Mouse (Mus musculus) heart, embryonic 11.5 days (tissue): ENCODE measurements at regions not wholly inside any gene's neighbourhood (a gene's known extent, or its start where the extent isn't known, plus 50 kb on each side); places are given as distances from the start of the nearest gene placed in this dataset.

ENCODE experiments used
- ATAC-seq: fragments of 200-750 bp; cut with Nextera tagmentation; replicated peaks from 2 replicates; pipeline ENCODE4 v1.8.0; 2017; ENCODE audit warnings: moderate library complexity; ENCODE audit not compliant: insufficient number of reproducible peaks, low FRiP score, low TSS enrichment
- H3K27ac ChIP-seq: fragments of 300-500 bp; sonication (generic); 2 replicates; pipeline ENCODE4 v1.5.1; 2014; ENCODE audit warnings: mild to moderate bottlenecking, low read depth, low read length
- H3K27me3 ChIP-seq: fragments of 300-500 bp; sonication (generic); 2 replicates; pipeline ENCODE4 v1.6.1; 2014; ENCODE audit warnings: mild to moderate bottlenecking, low read length, mixed read lengths; ENCODE audit not compliant: control insufficient read depth, insufficient read depth
- H3K36me3 ChIP-seq: fragments of 300-500 bp; sonication (generic); 2 replicates; pipeline ENCODE4 v1.6.1; 2014; ENCODE audit warnings: mild to moderate bottlenecking, low read length, moderate library complexity, mixed read lengths; ENCODE audit not compliant: control insufficient read depth, insufficient read depth
- H3K4me1 ChIP-seq: fragments of 300-500 bp; sonication (generic); 2 replicates; pipeline ENCODE4 v1.6.1; 2014; ENCODE audit warnings: low read length; ENCODE audit not compliant: control insufficient read depth, insufficient read depth
- H3K4me2 ChIP-seq: fragments of 300-500 bp; sonication (generic); 2 replicates; pipeline ENCODE4 v1.6.1; 2014; ENCODE audit warnings: mild to moderate bottlenecking, moderate library complexity
- H3K4me3 ChIP-seq: fragments of 300-500 bp; sonication (generic); 2 replicates; pipeline ENCODE4 v1.5.1; 2014; ENCODE audit warnings: low read depth, low read length
- H3K9ac ChIP-seq: fragments of 300-500 bp; sonication (generic); 2 replicates; pipeline ENCODE4 v1.6.1; 2014; ENCODE audit warnings: mild to moderate bottlenecking, low read depth, low read length, moderate library complexity
- H3K9me3 ChIP-seq: fragments of 300-500 bp; sonication (generic); replicated peaks from 2 replicates; pipeline ENCODE4 v1.6.1; 2016; ENCODE audit warnings: low read length; ENCODE audit not compliant: control insufficient read depth
- WGBS: fragments of 180-500 bp; shearing (Covaris S2); extraction: QIAGEN DNeasy Blood & Tissue Kit; methylation state at CpG from one replicate; pipeline ENCODE4 v1.1.7; 2014; ENCODE audit not compliant: insufficient replicate concordance; 5-methylcytosine and 5-hydroxymethylcytosine counted together

DNA sequence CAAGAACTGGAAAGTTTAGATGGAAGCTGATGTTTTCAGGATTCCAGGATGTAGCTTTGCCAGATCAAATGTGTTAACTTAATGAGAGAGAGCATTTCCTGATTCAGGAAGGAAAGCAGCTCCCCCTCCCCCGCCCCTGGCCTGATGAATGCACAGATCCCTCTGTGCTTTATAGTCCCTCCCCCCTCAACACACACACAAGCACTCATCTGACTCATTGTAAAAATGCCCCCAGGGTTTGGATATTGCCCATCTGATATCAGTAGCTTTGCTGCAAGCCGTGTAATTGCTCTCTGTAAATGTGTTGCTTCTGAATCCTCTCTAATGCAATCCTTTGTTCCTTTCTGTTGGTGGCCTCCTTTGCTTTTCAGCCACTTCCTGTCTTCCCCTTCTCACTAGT is 221.5 kb upstream of the Cxxc4 start:
- no peaks in the 10 kb centered on the region for H3K36me3 ChIP-seq
- H3K27ac ChIP-seq: no peak overlapping the region
- no peaks in the 10 kb centered on the region for H3K4me1 ChIP-seq
- H3K27me3 ChIP-seq: no peaks in the 10 kb centered on the region
- no peaks in the 10 kb centered on the region for H3K9me3 ChIP-seq
- no peak overlapping the region for H3K4me3 ChIP-seq
- 49% methylated on average over 2 of the region's 2 CpGs for WGBS
- H3K4me2 ChIP-seq: no peak overlapping the region
- H3K9ac ChIP-seq: no peak overlapping the region
- ATAC-seq: no peak

GRCm38 (mm10) chr3:134015412-134015811 is 220.9 kb upstream of the Cxxc4 start:
- no peaks in the 10 kb centered on the region for H3K36me3 ChIP-seq
- WGBS: 83% methylated on average over 3 of the region's 3 CpGs
- no peak overlapping the region for H3K9ac ChIP-seq
- H3K27me3 ChIP-seq: no peaks in the 10 kb centered on the region
- H3K9me3 ChIP-seq: no peaks in the 10 kb centered on the region
- no peak overlapping the region for H3K27ac ChIP-seq
- H3K4me2 ChIP-seq: no peak overlapping the region
- no peak; the same call in 1 of the 2 replicates for ATAC-seq
- H3K4me1 ChIP-seq: no peaks in the 10 kb centered on the region
- no peak overlapping the region for H3K4me3 ChIP-seq

- H3K4me3 ChIP-seq: no peak overlapping the region
- H3K27ac ChIP-seq: no peak overlapping the region
- H3K4me2 ChIP-seq: no peak overlapping the region
- 71% methylated on average over 5 of the region's 5 CpGs for WGBS
- no peak for ATAC-seq
- H3K4me1 ChIP-seq: no peaks in the 10 kb centered on the region
- no peaks in the 10 kb centered on the region for H3K27me3 ChIP-seq
- H3K9ac ChIP-seq: no peak overlapping the region
- H3K9me3 ChIP-seq: no peaks in the 10 kb centered on the region
- H3K36me3 ChIP-seq: no peaks in the 10 kb centered on the region
Observed at GRCm38 (mm10) chr3:134033862-134034261, 202.4 kb upstream of the Cxxc4 start.

DNA sequence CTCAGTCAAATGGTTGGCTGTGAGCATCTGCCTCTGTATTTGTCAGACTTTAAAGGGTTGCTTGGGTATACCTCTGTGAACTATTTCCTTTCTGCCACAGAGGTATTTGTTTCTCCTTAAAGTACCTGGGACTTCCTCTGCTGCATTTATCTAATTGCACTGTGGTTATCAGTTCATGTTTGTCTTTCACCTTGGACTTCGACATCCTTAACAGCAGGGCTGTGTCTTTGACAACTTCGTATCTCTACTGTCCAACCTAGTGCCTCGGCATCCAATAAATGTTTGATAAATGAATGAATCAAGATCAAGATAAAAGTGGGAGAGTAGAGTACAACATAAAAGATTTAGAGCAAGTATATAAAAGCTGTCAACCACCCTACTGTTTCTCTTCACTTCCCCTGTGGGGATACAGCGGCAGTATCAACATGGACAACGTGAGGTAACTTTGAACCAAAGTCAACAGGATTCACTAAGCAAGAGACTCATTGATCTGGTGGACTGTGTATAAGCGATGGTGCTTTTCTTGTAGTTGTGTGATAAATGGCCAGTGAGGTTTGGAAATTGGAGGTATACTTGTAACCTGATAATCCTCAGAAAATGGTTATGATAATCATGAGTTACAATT is 199.9 kb upstream of the Cxxc4 start:
- ATAC-seq: no peak
- no peaks in the 10 kb centered on the region for H3K36me3 ChIP-seq
- H3K4me3 ChIP-seq: no peak overlapping the region
- no peak overlapping the region for H3K27ac ChIP-seq
- H3K27me3 ChIP-seq: no peaks in the 10 kb centered on the region
- 82% methylated on average over 6 of the region's 6 CpGs for WGBS
- no peaks in the 10 kb centered on the region for H3K4me1 ChIP-seq
- no peak overlapping the region for H3K9ac ChIP-seq
- no peaks in the 10 kb centered on the region for H3K9me3 ChIP-seq
- no peak overlapping the region for H3K4me2 ChIP-seq

- H3K27me3 ChIP-seq: no peaks in the 10 kb centered on the region
- H3K27ac ChIP-seq: no peak overlapping the region
- no peak overlapping the region for H3K9ac ChIP-seq
- no peak for ATAC-seq
- no peaks in the 10 kb centered on the region for H3K4me1 ChIP-seq
- no peaks in the 10 kb centered on the region for H3K9me3 ChIP-seq
- H3K4me3 ChIP-seq: no peak overlapping the region
- H3K36me3 ChIP-seq: no peaks in the 10 kb centered on the region
- no peak overlapping the region for H3K4me2 ChIP-seq
Observed at GRCm38 (mm10) chr3:134050649-134051048, 185.6 kb upstream of the Cxxc4 start.

- Histone ChIP-seq H3K4me2 (no peak overlapping the region), H3K27me3 (no peaks in the 10 kb centered on the region), H3K4me3 (no peak overlapping the region), H3K9ac (no peak overlapping the region), H3K4me1 (no peaks in the 10 kb centered on the region), H3K9me3 (no peaks in the 10 kb centered on the region), H3K27ac (no peak overlapping the region), H3K36me3 (no peaks in the 10 kb centered on the region)
- ATAC-seq: no peak
- WGBS: 77% methylated on average over 1 of the region's 1 CpGs
Observed at GRCm38 (mm10) chr3:134082461-134082860, 153.8 kb upstream of the Cxxc4 start.

DNA sequence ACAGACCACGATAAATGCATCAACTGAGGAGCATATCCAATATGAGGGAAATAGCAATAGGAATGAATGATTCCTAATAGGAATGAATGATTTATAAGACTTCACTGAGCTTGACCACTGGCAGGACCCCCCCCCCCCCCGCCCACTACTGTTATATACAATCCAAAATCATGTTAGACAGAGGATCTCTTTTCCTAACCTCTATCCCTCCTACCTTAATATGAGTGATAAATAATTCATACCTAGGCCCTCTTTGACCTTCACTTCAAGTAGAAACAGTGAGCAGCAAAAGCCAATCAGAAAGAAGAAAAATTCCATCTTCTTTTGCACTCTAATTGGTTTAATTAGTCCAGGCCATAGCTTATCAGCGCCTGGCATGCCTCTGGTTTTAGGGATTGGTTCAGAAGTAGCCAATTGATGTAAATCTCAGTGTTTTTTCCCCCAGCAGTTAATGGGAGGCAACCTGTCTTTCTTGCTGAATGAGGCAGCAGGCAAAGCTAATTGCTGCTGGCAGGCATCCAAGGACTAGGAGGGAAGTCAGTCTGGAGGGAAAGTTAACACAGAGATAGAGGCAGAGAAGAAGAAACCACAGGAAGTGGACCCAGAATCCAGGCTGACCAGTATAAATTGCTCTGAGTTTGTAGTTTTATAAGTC is 136.7 kb upstream of the Cxxc4 start:
- no peaks in the 10 kb centered on the region for H3K36me3 ChIP-seq
- no peak for ATAC-seq
- peaks cover 7% of the 10 kb centered on the region for H3K4me1 ChIP-seq
- H3K9me3 ChIP-seq: no peaks in the 10 kb centered on the region
- H3K27me3 ChIP-seq: no peaks in the 10 kb centered on the region
- WGBS: 70% methylated on average over 3 of the region's 3 CpGs
- H3K9ac ChIP-seq: no peak overlapping the region
- H3K4me3 ChIP-seq: no peak overlapping the region
- no peak overlapping the region for H3K4me2 ChIP-seq
- no peak overlapping the region for H3K27ac ChIP-seq

DNA sequence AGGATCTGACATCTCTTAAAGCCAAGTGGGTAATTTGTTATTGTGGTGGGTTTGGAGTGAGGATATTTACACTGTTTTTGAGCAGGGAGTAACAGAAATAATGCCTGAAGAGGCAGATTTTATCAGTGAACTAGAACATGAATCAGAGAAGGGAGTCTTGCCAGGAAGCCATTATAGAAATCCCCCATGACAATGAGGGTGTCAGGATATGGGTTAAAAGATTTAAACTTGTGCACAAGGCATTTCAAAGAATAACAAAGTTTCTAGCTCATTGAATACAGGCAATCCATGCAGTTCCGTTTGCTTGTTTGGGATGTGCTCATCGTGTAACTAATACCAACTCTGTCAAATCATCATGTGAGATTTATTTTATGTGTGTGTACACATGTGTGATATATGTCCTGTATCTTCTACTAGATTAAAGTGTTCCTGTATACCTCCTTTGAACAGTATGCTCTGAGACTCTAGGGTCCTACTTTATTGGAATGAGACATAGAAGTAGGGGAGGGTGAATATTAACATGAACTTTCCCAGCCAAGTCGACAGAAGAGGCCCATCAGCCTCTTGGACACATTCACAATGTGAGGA is 134.0 kb upstream of the Cxxc4 start:
- 68% methylated on average over 3 of the region's 3 CpGs for WGBS
- H3K4me2 ChIP-seq: no peak overlapping the region
- H3K4me3 ChIP-seq: no peak overlapping the region
- H3K9ac ChIP-seq: no peak overlapping the region
- H3K36me3 ChIP-seq: no peaks in the 10 kb centered on the region
- H3K27ac ChIP-seq: no peak overlapping the region
- peaks cover 7% of the 10 kb centered on the region for H3K4me1 ChIP-seq
- ATAC-seq: no peak
- H3K9me3 ChIP-seq: no peaks in the 10 kb centered on the region
- H3K27me3 ChIP-seq: no peaks in the 10 kb centered on the region

GRCm38 (mm10) chr3:134104625-134105024 is 131.7 kb upstream of the Cxxc4 start:
- H3K4me3 ChIP-seq: no peak overlapping the region
- no peak overlapping the region for H3K9ac ChIP-seq
- peaks cover 6% of the 10 kb centered on the region for H3K4me1 ChIP-seq
- H3K36me3 ChIP-seq: no peaks in the 10 kb centered on the region
- H3K9me3 ChIP-seq: no peaks in the 10 kb centered on the region
- no peak overlapping the region for H3K4me2 ChIP-seq
- no peak for ATAC-seq
- H3K27me3 ChIP-seq: no peaks in the 10 kb centered on the region
- 78% methylated on average over 1 of the region's 1 CpGs for WGBS
- no peak overlapping the region for H3K27ac ChIP-seq
